Mouse (Mus musculus): Measurements from ENCODE around the gene Mpped2. TPM values are rescaled to one million over a fixed set of nuclear protein-coding genes. Genes with fewer than 3 reads are reported as not detected.

Gene Mpped2
- total and polyA plus RNA-seq, 3 experiments: 0.04 to 0.10 TPM; not detected in 1

DNA sequence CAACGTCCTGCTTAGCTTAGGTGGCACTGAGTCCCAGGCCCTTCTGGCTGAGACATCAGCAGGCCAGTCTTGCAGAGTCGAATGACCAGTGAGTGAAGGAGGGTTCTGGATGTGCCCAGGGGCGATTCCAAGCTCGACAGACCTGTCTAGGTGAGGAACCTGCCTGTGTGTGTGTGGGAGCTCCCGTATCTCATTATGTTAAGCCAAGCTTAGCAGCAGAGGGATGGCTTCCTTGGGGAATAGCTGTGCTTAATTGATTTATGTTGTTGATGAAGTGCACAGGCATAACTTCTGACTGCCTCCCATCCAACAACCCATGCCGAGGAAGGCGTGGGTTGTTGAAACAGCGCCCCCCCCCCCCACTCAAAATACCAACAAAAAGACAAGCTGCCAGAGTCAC is 128.2 kb downstream of the Mpped2 start:
- Histone ChIP-seq H3K9me3 (replicated peaks; ENCODE audit: insufficient read depth, low read length) (no peaks in the 10 kb centered on the region), H3K36me3 (ENCODE audit: control insufficient read depth in 1 of 2, insufficient read depth in 2 of 2, low read length in 2 of 2) (no peaks in the 10 kb centered on the region)
- no peak for DNase-seq (ENCODE audit: low read depth, low spot score)

DNA sequence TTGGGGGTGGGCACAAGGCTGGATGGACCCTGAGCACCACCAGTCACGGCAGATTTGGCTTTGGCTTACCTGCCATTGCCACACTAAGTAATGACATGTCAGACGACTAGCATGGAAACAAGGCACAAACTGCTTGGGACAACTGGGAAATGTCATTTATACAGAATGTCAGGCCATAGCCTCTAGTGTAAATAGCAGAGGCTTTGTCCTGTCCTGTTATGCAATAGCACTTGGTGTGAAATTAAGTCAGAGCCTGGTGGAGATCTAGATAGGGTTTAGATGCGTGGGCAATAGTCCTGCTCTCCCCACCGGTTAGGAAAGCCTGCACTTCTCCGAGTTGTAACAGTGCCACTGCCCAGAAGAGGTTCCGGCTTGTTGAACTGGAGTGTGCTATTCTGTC is 128.8 kb downstream of the Mpped2 start:
- TF ChIP-seq MAX (IDR thresholded peaks at IDR 0.05; ENCODE audit: low read length): no peak
- no peak for TF ChIP-seq RCOR1 (IDR thresholded peaks at IDR 0.05; ENCODE audit: low read depth, low read length)
- no peak for TF ChIP-seq ZKSCAN1 (IDR thresholded peaks at IDR 0.05; ENCODE audit: low read depth, low read length)
- no peak for TF ChIP-seq RAD21 (IDR thresholded peaks at IDR 0.05; ENCODE audit: low read depth, low read length)
- TF ChIP-seq SMC3 (IDR thresholded peaks at IDR 0.05; ENCODE audit: low read depth, low read length): no peak
- no peak for TF ChIP-seq TBP (IDR thresholded peaks at IDR 0.05; ENCODE audit: low read depth, low read length)
- TF ChIP-seq SIN3A (IDR thresholded peaks at IDR 0.05; ENCODE audit: low read length): no peak
- no peak for TF ChIP-seq GABPA (IDR thresholded peaks at IDR 0.05; ENCODE audit: low read depth, low read length)
- TF ChIP-seq MAZ (IDR thresholded peaks at IDR 0.05; ENCODE audit: low read depth, low read length): no peak
- no peak for TF ChIP-seq CHD1 (IDR thresholded peaks at IDR 0.05; ENCODE audit: low read depth, low read length)
- TF ChIP-seq ETS1 (IDR thresholded peaks at IDR 0.05; ENCODE audit: low read depth, low read length): no peak
- TF ChIP-seq ZC3H11A (IDR thresholded peaks at IDR 0.05; ENCODE audit: low read depth, low read length): no peak
- TF ChIP-seq BHLHE40 (IDR thresholded peaks at IDR 0.05; ENCODE audit: borderline replicate concordance, low read depth, low read length): no peak
- TF ChIP-seq TAL1 (IDR thresholded peaks at IDR 0.05; ENCODE audit: low read length): no peak
- H3K9me3 ChIP-seq (replicated peaks; ENCODE audit: insufficient read depth, low read length): no peaks in the 10 kb centered on the region
- no peaks in the 10 kb centered on the region for H3K4me1 ChIP-seq (ENCODE audit: control insufficient read depth in 1 of 2, insufficient read depth in 2 of 2, low read length in 2 of 2)
- DNase-seq (ENCODE audit: low read depth, low spot score): no peak
- H3K79me2 ChIP-seq (ENCODE audit: control insufficient read depth, insufficient read depth, low read length, poor library complexity): no peaks in the 10 kb centered on the region
- H3K9ac ChIP-seq (ENCODE audit: control insufficient read depth, low read depth, low read length, poor library complexity, severe bottlenecking): no peak overlapping the region
- no peaks in the 10 kb centered on the region for H3K36me3 ChIP-seq (ENCODE audit: control insufficient read depth in 1 of 2, insufficient read depth in 2 of 2, low read length in 2 of 2)
- H3K27ac ChIP-seq (ENCODE audit: control insufficient read depth, low read depth, low read length): no peak overlapping the region
- H3K27me3 ChIP-seq (ENCODE audit: control insufficient read depth in 1 of 2, insufficient read depth in 2 of 2, low read length in 2 of 2): no peaks in the 10 kb centered on the region
- H3K4me3 ChIP-seq (ENCODE audit: control insufficient read depth in 1 of 2, insufficient read depth in 1 of 2, low read depth in 2 of 2, low read length in 2 of 2): no peak overlapping the region

More for the DNA sequence above, 128.2 kb downstream of the Mpped2 start:
- Histone ChIP-seq H3K9ac (ENCODE audit: control insufficient read depth, low read depth, low read length, poor library complexity, severe bottlenecking) (no peak overlapping the region), H3K79me2 (ENCODE audit: control insufficient read depth, insufficient read depth, low read length, poor library complexity) (no peaks in the 10 kb centered on the region), H3K4me3 (ENCODE audit: control insufficient read depth in 1 of 2, insufficient read depth in 1 of 2, low read depth in 2 of 2, low read length in 2 of 2) (no peak overlapping the region), H3K27ac (ENCODE audit: control insufficient read depth, low read depth, low read length) (no peak overlapping the region), H3K4me1 (ENCODE audit: control insufficient read depth in 1 of 2, insufficient read depth in 2 of 2, low read length in 2 of 2) (no peaks in the 10 kb centered on the region), H3K27me3 (ENCODE audit: control insufficient read depth in 1 of 2, insufficient read depth in 2 of 2, low read length in 2 of 2) (no peaks in the 10 kb centered on the region)
- TF ChIP-seq SIN3A (IDR thresholded peaks at IDR 0.05; ENCODE audit: low read length) (no peak), GATA1 (IDR thresholded peaks at IDR 0.05; ENCODE audit: low read depth, low read length) (no peak), ETS1 (IDR thresholded peaks at IDR 0.05; ENCODE audit: low read depth, low read length) (no peak), BHLHE40 (IDR thresholded peaks at IDR 0.05; ENCODE audit: borderline replicate concordance, low read depth, low read length) (no peak), ZKSCAN1 (IDR thresholded peaks at IDR 0.05; ENCODE audit: low read depth, low read length) (no peak), HCFC1 (IDR thresholded peaks at IDR 0.05; ENCODE audit: low read depth, low read length) (no peak), POLR2AphosphoS5 (IDR thresholded peaks at IDR 0.05; ENCODE audit: borderline replicate concordance, low read depth, low read length) (no peak), TBP (IDR thresholded peaks at IDR 0.05; ENCODE audit: low read depth, low read length) (no peak), UBTF (IDR thresholded peaks at IDR 0.05; ENCODE audit: borderline replicate concordance, insufficient read depth, low read depth, low read length) (no peak), NELFE (IDR thresholded peaks at IDR 0.05; ENCODE audit: low read depth, low read length) (no peak), MAFK (IDR thresholded peaks at IDR 0.05; ENCODE audit: borderline replicate concordance, low read depth, low read length) (no peak), NRF1 (IDR thresholded peaks at IDR 0.05; ENCODE audit: insufficient read depth, low read depth, low read length, poor library complexity, severe bottlenecking) (no peak), USF2 (IDR thresholded peaks at IDR 0.05; ENCODE audit: borderline replicate concordance in 1 of 2, insufficient read depth in 1 of 2, low read depth in 1 of 2, low read length in 2 of 2) (no peak), ZMIZ1 (IDR thresholded peaks at IDR 0.05; ENCODE audit: low read depth, low read length) (no peak), RAD21 (IDR thresholded peaks at IDR 0.05; ENCODE audit: low read depth, low read length) (no peak)
